Mouse (Mus musculus): ENCODE results near the gene Vmn2r27. TPM values are rescaled to one million over a fixed set of nuclear protein-coding genes. Genes with fewer than 3 reads are reported as not detected.

Vmn2r27 gene
- polyA plus RNA-seq (2014; fragmentation: Illumina TruSeq; extraction: RNeasy Lipid Tissue Mini Kit (QIAGEN cat#74804); ENCODE audit: low read depth, low replicate concordance), result not detected

DNA sequence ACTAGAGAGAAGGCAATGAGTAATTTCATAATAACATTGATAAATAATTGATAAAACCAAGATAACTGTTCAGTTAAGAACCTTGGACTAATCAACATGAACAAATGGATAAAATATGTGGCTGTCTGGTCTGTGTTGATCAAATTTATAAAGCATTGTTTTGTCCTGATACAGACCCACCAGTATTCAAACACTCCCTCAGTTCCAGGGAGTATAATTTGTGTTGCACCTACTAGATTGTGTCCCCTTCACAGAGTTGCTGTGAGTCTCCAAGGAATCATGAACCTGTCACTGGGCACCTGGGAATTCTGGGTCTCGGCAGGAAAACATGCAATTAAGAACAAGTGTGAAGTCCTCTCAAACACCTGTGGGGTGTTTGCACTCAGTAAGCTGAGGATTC lies at the start of gene Vmn2r27:
Vmn2r27 (minus strand) TSS at position 101 of the 400 bp plus-strand sequence.

Other genes starting within 250 kb of the Vmn2r27 start
- not detected for gene Vmn2r26, start 207.3 kb downstream of the Vmn2r27 start, polyA plus RNA-seq (2014; fragmentation: Illumina TruSeq; extraction: RNeasy Lipid Tissue Mini Kit (QIAGEN cat#74804); ENCODE audit: low read depth, low replicate concordance)
- 22.6 TPM for gene Cd163, start 72.8 kb upstream of the Vmn2r27 start, polyA plus RNA-seq (2014; fragmentation: Illumina TruSeq; extraction: RNeasy Lipid Tissue Mini Kit (QIAGEN cat#74804); ENCODE audit: low read depth, low replicate concordance)
- gene Pex5, start 183.2 kb upstream of the Vmn2r27 start, polyA plus RNA-seq (2014; fragmentation: Illumina TruSeq; extraction: RNeasy Lipid Tissue Mini Kit (QIAGEN cat#74804); ENCODE audit: low read depth, low replicate concordance), result 42.3 TPM
- 6.1 TPM for gene Clstn3, start 232.9 kb upstream of the Vmn2r27 start, polyA plus RNA-seq (2014; fragmentation: Illumina TruSeq; extraction: RNeasy Lipid Tissue Mini Kit (QIAGEN cat#74804); ENCODE audit: low read depth, low replicate concordance)

Measured in adipose tissue, adult 10 weeks (tissue).